Mouse (Mus musculus) kidney, postnatal 36 days (tissue): ENCODE measurements around the gene Klhl30.

ENCODE experiments used
- DNase-seq, 2 experiments: peaks; one replicate each; pipeline ENCODE4 v3.0.0; 2021 to 2022; ENCODE audit warnings: mixed read lengths in 2 of 2

The Klhl30 gene

GRCm38 (mm10) chr1:91350841-91351240, at the start of gene Klhl30:
Gene Klhl30, plus strand, starts transcription at chr1:91351016.
- DNase-seq = no peak

GRCm38 (mm10) chr1:91301206-91301920, 49.5 kb upstream of the Klhl30 start:
- peak; percentile 74 to 75 for DNase-seq

- DNase-seq = peak; percentile 36 to 42
Measured at GRCm38 (mm10) chr1:91302021-91302420, 48.8 kb upstream of the Klhl30 start.

- no peak for DNase-seq
Measured at GRCm38 (mm10) chr1:91304621-91305020, 46.2 kb upstream of the Klhl30 start.

GRCm38 (mm10) chr1:91309366-91310085, 41.3 kb upstream of the Klhl30 start:
- peak; percentile 57 to 67 for DNase-seq

GRCm38 (mm10) chr1:91312273-91312672, 38.5 kb upstream of the Klhl30 start:
- peak; percentile 32 to 48 for DNase-seq

- no peak for DNase-seq
Measured at GRCm38 (mm10) chr1:91313251-91313650, 37.6 kb upstream of the Klhl30 start.

GRCm38 (mm10) chr1:91317656-91318055, 33.2 kb upstream of the Klhl30 start:
- peak; percentile 68 to 81 for DNase-seq

- DNase-seq = peak in 1 of 2 experiments; percentile 44
Measured at GRCm38 (mm10) chr1:91321760-91322438, 28.9 kb upstream of the Klhl30 start, which contains the start of gene Espnl. Gene Espnl, plus strand, starts transcription at chr1:91322075.

- DNase-seq = no peak
Measured at GRCm38 (mm10) chr1:91324646-91325045, 26.2 kb upstream of the Klhl30 start.

- DNase-seq = no peak
Measured at GRCm38 (mm10) chr1:91325488-91326042, 25.3 kb upstream of the Klhl30 start.

GRCm38 (mm10) chr1:91332102-91332501, 18.7 kb upstream of the Klhl30 start:
- no peak for DNase-seq

- DNase-seq = no peak
Measured at GRCm38 (mm10) chr1:91333582-91333981, 17.2 kb upstream of the Klhl30 start.

- no peak for DNase-seq
Measured at GRCm38 (mm10) chr1:91337355-91337754, 13.5 kb upstream of the Klhl30 start.

GRCm38 (mm10) chr1:91344001-91344400, 6.8 kb upstream of the Klhl30 start:
- no peak for DNase-seq

GRCm38 (mm10) chr1:91344921-91345685, 5.7 kb upstream of the Klhl30 start:
- DNase-seq = peak; percentile 51 to 77

- DNase-seq = peak; percentile 61 to 79
Measured at GRCm38 (mm10) chr1:91346892-91347291, 3.9 kb upstream of the Klhl30 start.

- DNase-seq = no peak
Measured at GRCm38 (mm10) chr1:91351249-91351648, 433 bp downstream of the Klhl30 start.

GRCm38 (mm10) chr1:91352277-91352676, 1.5 kb downstream of the Klhl30 start:
- no peak for DNase-seq

GRCm38 (mm10) chr1:91356105-91356504, 5.3 kb downstream of the Klhl30 start:
- DNase-seq = no peak

- no peak for DNase-seq
Measured at GRCm38 (mm10) chr1:91362113-91362512, 11.3 kb downstream of the Klhl30 start.
